Mouse (Mus musculus) urinary bladder, postnatal 25 days (tissue): Measurements from ENCODE around the gene Rasal1.

Source experiments
- DNase-seq: peaks from one replicate; pipeline ENCODE4 v3.0.0; 2022; ENCODE audit warnings: low spot score

Gene Rasal1

DNA sequence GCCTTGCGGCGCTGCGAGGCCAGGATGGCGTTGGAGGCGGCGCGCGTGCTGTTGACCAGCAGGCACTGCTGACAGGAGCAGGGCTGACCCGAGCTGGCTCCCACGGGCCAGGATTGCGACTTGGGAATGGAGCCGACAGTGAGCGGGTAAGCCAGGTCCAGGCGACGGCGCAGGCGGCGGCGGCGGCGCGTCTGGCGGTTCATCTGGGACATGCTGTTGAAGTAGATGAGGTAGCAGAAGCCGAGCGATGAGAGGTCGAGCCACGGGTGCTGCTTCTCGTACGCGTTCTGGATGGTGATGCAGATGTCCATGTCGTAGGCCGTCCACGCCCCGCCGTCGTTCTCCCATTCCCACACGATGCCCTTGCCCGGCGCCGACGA is 46.1 kb downstream of the Rasal1 start:
- DNase-seq = no peak

DNA sequence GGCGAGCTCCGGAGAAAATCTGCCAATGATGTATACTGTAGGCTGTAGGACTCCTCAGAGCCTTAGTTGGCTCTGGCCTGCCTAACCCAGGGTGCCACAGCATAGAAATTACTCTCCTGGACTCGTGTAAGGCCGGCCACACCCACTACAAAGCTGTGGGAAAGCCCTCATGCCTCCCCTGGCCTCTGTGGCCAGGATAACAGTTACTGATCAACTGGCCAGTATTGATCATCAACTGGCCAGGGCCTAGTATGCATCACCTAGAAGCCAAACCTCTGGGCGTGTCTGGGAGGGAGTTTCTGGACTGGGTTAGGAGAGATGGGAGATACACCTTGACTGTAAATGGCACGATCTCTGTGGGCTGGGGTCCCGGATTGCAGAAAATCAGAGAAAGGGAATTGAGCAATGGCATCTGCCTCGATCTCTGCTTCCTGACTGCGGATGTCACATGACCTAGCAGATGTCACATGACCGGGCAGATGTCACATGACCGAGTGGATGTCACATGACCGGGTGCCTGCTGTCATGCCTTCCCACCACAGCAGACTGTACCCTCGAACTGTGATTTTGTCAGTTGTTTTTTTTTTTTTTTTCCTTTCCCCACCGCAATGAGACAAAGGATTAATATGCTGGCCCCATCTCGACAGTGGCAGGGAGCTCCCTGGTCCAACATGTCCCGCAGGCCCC is 47.6 kb downstream of the Rasal1 start:
- DNase-seq = no peak

- DNase-seq = no peak
Measured at GRCm38 (mm10) chr5:120696865-120697264, 48.3 kb downstream of the Rasal1 start.

- no peak for DNase-seq
Measured at GRCm38 (mm10) chr5:120698181-120698580, 49.6 kb downstream of the Rasal1 start.

GRCm38 (mm10) chr5:120698801-120699391 is 50.3 kb downstream of the Rasal1 start:
- no peak for DNase-seq

DNA sequence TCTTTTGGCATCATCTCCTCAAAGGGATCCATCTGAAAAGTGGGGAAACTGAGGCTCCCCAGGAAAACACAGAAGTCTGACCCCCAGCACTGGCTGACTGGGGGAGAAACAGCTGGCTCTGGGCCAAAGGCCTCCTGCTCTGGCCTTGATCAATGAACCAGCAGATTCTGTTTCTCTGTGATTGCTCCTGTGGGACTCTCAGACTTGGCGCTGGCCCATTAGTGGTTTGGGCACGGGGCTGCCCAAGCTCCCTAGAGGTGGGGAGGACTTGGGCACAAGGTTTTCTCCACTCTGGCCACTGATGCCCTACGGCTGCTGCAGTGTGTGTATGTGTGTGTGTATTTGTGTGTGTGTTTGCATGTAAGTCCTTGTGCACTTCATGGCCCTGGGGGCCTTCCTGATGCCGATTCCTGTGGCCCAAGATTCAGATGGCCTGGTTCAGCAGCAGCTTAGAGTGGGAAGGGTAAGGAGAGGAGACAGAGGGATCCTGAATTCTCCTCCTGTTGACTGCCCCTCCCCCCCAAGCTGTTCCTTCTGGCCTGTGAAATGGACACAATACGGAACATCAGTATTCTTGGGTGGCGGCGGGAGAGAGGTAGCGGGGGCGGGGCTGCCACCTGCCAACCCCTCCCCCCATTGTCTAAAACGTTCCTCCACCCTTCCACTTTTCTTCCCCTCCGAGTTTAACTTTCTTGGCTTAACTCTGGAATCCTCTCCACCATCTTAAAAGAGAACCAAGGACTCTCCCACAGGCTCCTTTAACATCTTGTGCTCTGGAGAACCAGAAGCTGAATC is 52.6 kb downstream of the Rasal1 start:
- DNase-seq = no peak

- DNase-seq = no peak
Measured at GRCm38 (mm10) chr5:120702421-120702820, 53.8 kb downstream of the Rasal1 start.

- no peak for DNase-seq
Measured at GRCm38 (mm10) chr5:120702969-120703368, 54.4 kb downstream of the Rasal1 start.

- DNase-seq = no peak
Measured at GRCm38 (mm10) chr5:120703660-120704059, 55.0 kb downstream of the Rasal1 start.

DNA sequence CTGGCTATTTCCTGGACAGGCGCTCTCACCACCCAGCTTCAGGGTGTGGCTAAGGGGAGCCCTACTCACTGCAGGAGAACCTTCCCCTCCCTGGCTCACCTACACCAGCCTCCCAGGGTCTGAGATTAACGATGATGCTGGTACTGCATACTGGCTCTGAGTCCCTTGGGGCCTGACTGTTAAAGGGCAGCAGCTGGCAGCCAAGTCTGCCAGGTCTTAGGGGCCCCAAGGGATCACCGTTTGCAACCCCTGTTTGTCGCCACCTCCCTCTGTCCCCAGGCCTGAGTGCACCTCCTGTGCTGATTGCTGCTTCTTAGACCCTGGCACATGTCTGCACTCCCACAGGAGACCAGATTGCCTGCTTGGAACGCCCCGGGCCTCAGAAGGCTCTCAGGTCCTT is 55.8 kb downstream of the Rasal1 start:
- no peak for DNase-seq

DNA sequence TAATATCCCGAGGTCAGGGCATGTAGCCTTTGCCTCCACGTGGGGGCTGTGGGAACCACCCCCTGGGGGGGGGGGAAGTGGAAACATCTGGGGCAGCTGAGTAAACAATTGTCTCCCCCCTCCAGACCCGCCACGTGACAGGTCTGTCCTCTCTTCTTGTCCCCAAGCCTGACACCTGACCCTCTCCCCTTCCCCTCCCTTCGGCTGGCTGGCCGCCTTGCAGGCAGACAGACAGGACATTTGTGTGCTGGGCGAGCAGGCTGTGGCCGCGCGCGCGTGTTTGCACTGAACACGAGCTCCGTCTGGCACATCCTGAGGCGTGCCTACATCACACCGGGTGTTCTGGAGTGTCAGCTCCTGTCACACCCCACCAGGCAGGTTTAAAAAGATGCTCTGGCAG is 57.9 kb downstream of the Rasal1 start:
- DNase-seq = no peak

DNA sequence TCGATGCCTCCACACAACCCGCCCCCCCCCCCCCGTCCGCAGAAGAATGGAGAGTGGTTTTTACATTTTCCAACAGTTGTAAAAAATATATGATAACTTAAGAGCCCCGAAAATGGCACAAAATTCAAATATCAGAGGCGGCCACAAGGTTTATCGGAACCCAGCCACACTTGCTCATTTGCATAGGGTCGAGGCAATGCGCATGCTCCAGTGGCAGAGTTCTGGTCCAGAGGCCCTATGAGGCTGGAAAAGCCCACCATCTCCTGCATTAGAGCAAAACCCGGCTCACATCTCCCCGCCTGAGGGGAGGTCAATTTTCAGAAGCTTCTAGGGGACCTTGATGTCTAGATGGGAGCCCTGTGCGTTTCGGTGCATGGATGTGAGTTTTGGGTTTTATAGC is 58.4 kb downstream of the Rasal1 start:
- no peak for DNase-seq

DNA sequence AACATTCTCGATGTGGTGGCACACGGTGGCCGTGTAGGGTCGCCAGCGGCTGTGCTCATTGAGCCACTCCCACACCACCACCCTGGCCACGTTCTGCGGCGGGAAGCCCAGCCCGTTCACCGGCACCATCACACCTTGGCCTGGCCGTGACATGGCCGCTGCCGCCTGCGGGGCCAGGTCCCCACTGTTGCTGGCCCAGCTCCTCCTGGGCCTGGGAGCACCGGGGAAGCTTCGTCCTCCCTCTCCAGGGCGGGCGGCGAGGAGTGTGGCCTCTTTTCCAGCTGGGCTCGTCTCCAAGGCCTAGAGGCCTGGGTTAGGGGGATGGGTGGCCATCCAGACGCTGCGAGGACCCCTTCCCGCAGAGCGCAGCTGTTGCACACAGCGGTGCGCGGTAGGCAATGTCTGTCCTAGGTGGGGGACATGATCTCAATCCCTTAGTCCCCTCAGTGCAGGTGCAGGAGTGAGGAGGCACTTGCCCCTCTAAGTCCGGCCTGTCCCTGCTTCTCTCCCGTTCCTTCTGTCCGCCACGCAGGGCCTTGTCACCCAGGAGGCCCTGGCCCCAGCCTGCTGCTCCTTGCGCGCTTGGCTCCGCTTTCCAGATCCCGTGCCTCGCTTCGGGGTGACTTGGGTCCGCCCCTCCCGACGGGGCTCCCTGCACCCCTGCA is 61.7 kb downstream of the Rasal1 start:
- no peak for DNase-seq

GRCm38 (mm10) chr5:120710826-120711248 is 62.2 kb downstream of the Rasal1 start:
- no peak for DNase-seq

DNA sequence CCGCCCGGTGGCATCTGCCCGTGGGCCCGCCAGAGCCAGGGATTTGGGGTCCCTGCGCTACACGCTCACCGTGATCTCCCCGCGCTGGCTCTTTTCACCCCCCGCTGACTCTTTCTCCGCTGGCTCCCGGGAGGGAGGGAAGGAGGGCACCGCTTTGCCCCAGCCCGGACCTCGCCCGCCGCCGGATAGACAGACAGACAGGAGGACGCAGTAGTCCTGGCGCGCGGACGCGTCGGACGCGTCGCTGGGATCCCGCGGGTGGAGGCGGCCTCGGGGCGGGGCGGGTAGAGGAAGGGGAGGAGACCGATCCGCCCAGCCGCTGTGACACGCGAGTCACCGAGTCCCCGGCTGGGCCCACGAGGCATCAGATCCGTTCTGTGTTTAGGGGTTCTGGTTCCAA is 62.8 kb downstream of the Rasal1 start:
- peak; percentile 30 for DNase-seq

- no peak for DNase-seq
Measured at GRCm38 (mm10) chr5:120711827-120712226, 63.2 kb downstream of the Rasal1 start, which contains the start of gene Dtx1. TSS of gene Dtx1 (minus strand) at chr5:120711927.

- no peak for DNase-seq
Measured at GRCm38 (mm10) chr5:120712721-120713120, 64.1 kb downstream of the Rasal1 start.

DNA sequence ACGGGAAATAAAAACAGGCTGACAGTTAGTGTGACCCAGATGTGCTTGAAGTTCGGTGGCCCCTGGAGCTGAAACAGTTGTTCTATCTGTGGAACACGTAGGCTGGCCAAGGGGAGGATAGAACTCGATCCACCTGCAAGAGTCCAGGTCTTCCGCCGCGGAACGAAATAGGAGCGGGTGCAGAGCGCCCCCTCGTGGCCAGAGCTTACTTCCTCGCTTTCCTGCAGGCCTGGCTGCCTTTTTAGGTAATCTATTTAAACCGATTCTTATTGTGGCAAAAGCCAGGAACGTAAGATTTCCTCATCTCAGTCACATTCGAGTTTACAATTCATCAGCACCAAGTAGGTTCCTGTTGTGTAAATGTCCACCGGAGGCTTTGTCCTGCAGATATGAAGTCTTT is 65.7 kb downstream of the Rasal1 start:
- peak; percentile 65 for DNase-seq

- DNase-seq = no peak
Measured at GRCm38 (mm10) chr5:120717136-120717535, 68.5 kb downstream of the Rasal1 start.

DNA sequence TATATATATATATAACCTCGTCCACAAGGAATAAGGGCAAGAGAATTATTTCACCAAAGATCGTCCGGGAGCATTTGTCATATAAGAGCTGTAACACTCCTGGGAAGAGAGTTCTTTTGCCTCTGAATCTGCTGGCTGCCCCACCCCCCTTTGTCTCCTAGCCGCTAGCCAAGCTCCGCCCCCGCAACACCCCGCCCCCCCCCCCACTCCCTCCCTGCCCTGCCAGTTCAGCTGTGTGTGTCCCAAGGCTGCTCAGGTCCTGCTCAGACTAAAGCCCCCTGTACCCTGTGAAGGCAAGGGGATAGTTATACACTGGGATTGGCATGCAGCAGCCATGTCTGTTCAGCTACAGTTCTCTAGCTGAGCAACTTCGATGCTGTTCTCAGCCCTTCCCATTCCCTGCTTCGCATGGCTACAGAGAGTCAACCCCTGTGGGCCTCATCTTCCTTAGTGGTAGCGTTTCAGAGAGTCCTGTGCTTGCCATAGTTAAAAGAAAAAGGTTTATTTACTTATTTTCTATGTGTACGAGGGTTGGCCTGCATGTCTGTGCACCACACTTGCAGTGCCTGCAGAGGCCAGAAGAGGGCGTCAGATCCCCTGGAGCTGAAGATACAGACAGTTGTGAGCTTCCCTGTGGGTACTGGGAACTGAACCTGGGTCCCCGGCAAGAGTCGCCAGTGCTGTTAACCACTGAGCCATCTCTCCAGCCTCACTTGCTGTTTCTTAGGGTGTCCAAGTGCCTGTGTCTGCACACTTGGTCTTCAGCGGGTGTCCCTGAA is 70.2 kb downstream of the Rasal1 start:
- no peak for DNase-seq

- DNase-seq = no peak
Measured at GRCm38 (mm10) chr5:120721005-120721404, 72.4 kb downstream of the Rasal1 start.
